Mouse (Mus musculus): Measurements from ENCODE around the gene Fxyd2. TPM values are rescaled to one million over a fixed set of nuclear protein-coding genes. Genes with fewer than 3 reads are reported as not detected.

Gene Fxyd2
- polyA plus RNA-seq, 1 experiment from 2014 or later, result 1.1 TPM

- Histone ChIP-seq H3K9ac (no peak overlapping the region), H3K27ac (replicated peaks) (no peak overlapping the region), H3K4me3 (no peak overlapping the region), H3K4me2 (no peak overlapping the region), H3K36me3 (peaks cover 8% of the 10 kb centered on the region; the same call in 1 of the 2 replicates), H3K4me1 (0 out of 2 replicates have a peak, but pooled peaks cover 2% of the 10 kb centered on the region), H3K27me3 (replicated peaks) (no peaks in the 10 kb centered on the region), H3K9me3 (no peaks in the 10 kb centered on the region)
- 63% methylated on average over 7 of the region's 7 CpGs for WGBS
- no peak for ATAC-seq (ENCODE audit: extremely low read depth, insufficient number of reproducible peaks, low FRiP score, low TSS enrichment)
These were observed 8.2 kb upstream of the Fxyd2 start for GRCm38 (mm10) chr9:45391299-45391698.

GRCm38 (mm10) chr9:45395218-45395617 is 4.3 kb upstream of the Fxyd2 start:
- H3K4me1 ChIP-seq, result no peaks in the 10 kb centered on the region
- H3K4me3 ChIP-seq, result no peak overlapping the region
- no peak overlapping the region for H3K9ac ChIP-seq
- no peak overlapping the region for H3K4me2 ChIP-seq
- 82% methylated on average over 6 of the region's 6 CpGs for WGBS
- no peak for ATAC-seq (ENCODE audit: extremely low read depth, insufficient number of reproducible peaks, low FRiP score, low TSS enrichment)
- H3K27me3 ChIP-seq (replicated peaks), result peaks cover 4% of the 10 kb centered on the region
- no peaks in the 10 kb centered on the region for H3K9me3 ChIP-seq
- no peak overlapping the region for H3K27ac ChIP-seq (replicated peaks)
- peaks cover 8% of the 10 kb centered on the region; the same call in 1 of the 2 replicates for H3K36me3 ChIP-seq

GRCm38 (mm10) chr9:45395796-45396195 is 3.7 kb upstream of the Fxyd2 start:
- Histone ChIP-seq H3K4me3 (no peak overlapping the region), H3K4me2 (no peak overlapping the region), H3K4me1 (no peaks in the 10 kb centered on the region), H3K9ac (no peak overlapping the region), H3K27ac (replicated peaks) (no peak overlapping the region), H3K36me3 (peaks cover 8% of the 10 kb centered on the region; the same call in 1 of the 2 replicates), H3K9me3 (no peaks in the 10 kb centered on the region), H3K27me3 (replicated peaks) (peaks cover 10% of the 10 kb centered on the region)
- 62% methylated on average over 3 of the region's 3 CpGs for WGBS
- ATAC-seq (ENCODE audit: extremely low read depth, insufficient number of reproducible peaks, low FRiP score, low TSS enrichment), result no peak

GRCm38 (mm10) chr9:45398336-45398735 is 1.1 kb upstream of the Fxyd2 start:
- H3K27me3 ChIP-seq (replicated peaks), result peaks cover 35% of the 10 kb centered on the region
- no peak overlapping the region for H3K4me2 ChIP-seq
- H3K4me3 ChIP-seq, result no peak overlapping the region
- no peak overlapping the region for H3K9ac ChIP-seq
- ATAC-seq (ENCODE audit: extremely low read depth, insufficient number of reproducible peaks, low FRiP score, low TSS enrichment), result no peak
- 65% methylated on average over 1 of the region's 1 CpGs for WGBS
- no peak overlapping the region for H3K27ac ChIP-seq (replicated peaks)
- no peaks in the 10 kb centered on the region for H3K4me1 ChIP-seq
- H3K36me3 ChIP-seq, result peaks cover 3% of the 10 kb centered on the region; the same call in 1 of the 2 replicates
- H3K9me3 ChIP-seq, result no peaks in the 10 kb centered on the region

GRCm38 (mm10) chr9:45401851-45402250 is 2.4 kb downstream of the Fxyd2 start:
- Histone ChIP-seq H3K4me1 (no peaks in the 10 kb centered on the region), H3K27ac (replicated peaks) (no peak overlapping the region), H3K27me3 (replicated peaks) (peaks cover 56% of the 10 kb centered on the region), H3K36me3 (no peaks in the 10 kb centered on the region), H3K4me3 (no peak overlapping the region), H3K9me3 (no peaks in the 10 kb centered on the region), H3K9ac (no peak overlapping the region), H3K4me2 (no peak overlapping the region)
- ATAC-seq (ENCODE audit: extremely low read depth, insufficient number of reproducible peaks, low FRiP score, low TSS enrichment), result no peak
- WGBS, result 45% methylated on average over 4 of the region's 4 CpGs

GRCm38 (mm10) chr9:45402957-45403356 is 3.5 kb downstream of the Fxyd2 start:
- H3K4me2 ChIP-seq, result no peak overlapping the region
- no peak overlapping the region for H3K9ac ChIP-seq
- no peak for ATAC-seq (ENCODE audit: extremely low read depth, insufficient number of reproducible peaks, low FRiP score, low TSS enrichment)
- peaks cover 67% of the 10 kb centered on the region for H3K27me3 ChIP-seq (replicated peaks)
- H3K9me3 ChIP-seq, result no peaks in the 10 kb centered on the region
- H3K4me3 ChIP-seq, result no peak overlapping the region
- peaks cover 2% of the 10 kb centered on the region; the same call in 1 of the 2 replicates for H3K4me1 ChIP-seq
- H3K36me3 ChIP-seq, result no peaks in the 10 kb centered on the region
- 37% methylated on average over 2 of the region's 2 CpGs for WGBS
- H3K27ac ChIP-seq (replicated peaks), result no peak overlapping the region

- H3K27ac ChIP-seq (replicated peaks), result no peak overlapping the region
- ATAC-seq (ENCODE audit: extremely low read depth, insufficient number of reproducible peaks, low FRiP score, low TSS enrichment), result no peak
- H3K9ac ChIP-seq, result no peak overlapping the region
- 40% methylated on average over 5 of the region's 5 CpGs for WGBS
- H3K4me3 ChIP-seq, result no peak overlapping the region
- peaks cover 80% of the 10 kb centered on the region for H3K27me3 ChIP-seq (replicated peaks)
- H3K4me1 ChIP-seq, result peaks cover 5% of the 10 kb centered on the region; the same call in 1 of the 2 replicates
- no peak overlapping the region for H3K4me2 ChIP-seq
- H3K36me3 ChIP-seq, result no peaks in the 10 kb centered on the region
- H3K9me3 ChIP-seq, result no peaks in the 10 kb centered on the region
These were observed 6.2 kb downstream of the Fxyd2 start for GRCm38 (mm10) chr9:45405694-45406093.

GRCm38 (mm10) chr9:45406808-45407207 is 7.3 kb downstream of the Fxyd2 start:
- WGBS, result 62% methylated on average over 3 of the region's 3 CpGs

GRCm38 (mm10) chr9:45407706-45408675 is 8.5 kb downstream of the Fxyd2 start:
- ATAC-seq (ENCODE audit: extremely low read depth, insufficient number of reproducible peaks, low FRiP score, low TSS enrichment), result no peak
- H3K4me1 ChIP-seq, result peaks cover 9% of the 10 kb centered on the region
- H3K4me3 ChIP-seq, result peak overlapping the region; percentile 39
- H3K4me2 ChIP-seq, result peak overlapping the region; percentile 60
- 33% methylated on average over 33 of the region's 33 CpGs for WGBS
- peak overlapping the region; percentile 4; the same call in 1 of the 2 replicates for H3K9ac ChIP-seq
- H3K36me3 ChIP-seq, result no peaks in the 10 kb centered on the region
- peaks cover 67% of the 10 kb centered on the region for H3K27me3 ChIP-seq (replicated peaks)
- H3K27ac ChIP-seq (replicated peaks), result no peak overlapping the region
- H3K9me3 ChIP-seq, result no peaks in the 10 kb centered on the region

More at GRCm38 (mm10) chr9:45406808-45407207, 7.3 kb downstream of the Fxyd2 start:
- no peak overlapping the region for H3K4me2 ChIP-seq
- no peak overlapping the region for H3K4me3 ChIP-seq
- H3K9me3 ChIP-seq, result no peaks in the 10 kb centered on the region
- no peak for ATAC-seq (ENCODE audit: extremely low read depth, insufficient number of reproducible peaks, low FRiP score, low TSS enrichment)
- H3K36me3 ChIP-seq, result no peaks in the 10 kb centered on the region
- no peak overlapping the region for H3K9ac ChIP-seq
- H3K4me1 ChIP-seq, result peaks cover 5% of the 10 kb centered on the region
- H3K27me3 ChIP-seq (replicated peaks), result peaks cover 77% of the 10 kb centered on the region
- H3K27ac ChIP-seq (replicated peaks), result no peak overlapping the region

- Histone ChIP-seq H3K4me1 (peaks cover 9% of the 10 kb centered on the region), H3K27ac (replicated peaks) (no peak overlapping the region), H3K4me2 (no peak overlapping the region), H3K9me3 (no peaks in the 10 kb centered on the region), H3K27me3 (replicated peaks) (peaks cover 54% of the 10 kb centered on the region), H3K36me3 (no peaks in the 10 kb centered on the region), H3K4me3 (no peak overlapping the region), H3K9ac (no peak overlapping the region)
- ATAC-seq (ENCODE audit: extremely low read depth, insufficient number of reproducible peaks, low FRiP score, low TSS enrichment), result no peak
- WGBS, result 53% methylated on average over 5 of the region's 5 CpGs
These were observed 10.7 kb downstream of the Fxyd2 start for GRCm38 (mm10) chr9:45410193-45410592.

- Histone ChIP-seq H3K27me3 (replicated peaks) (peaks cover 54% of the 10 kb centered on the region), H3K4me3 (no peak overlapping the region), H3K36me3 (no peaks in the 10 kb centered on the region), H3K9me3 (no peaks in the 10 kb centered on the region), H3K4me2 (no peak overlapping the region), H3K9ac (no peak overlapping the region), H3K4me1 (peaks cover 9% of the 10 kb centered on the region), H3K27ac (replicated peaks) (no peak overlapping the region)
- WGBS, result 67% methylated on average over 2 of the region's 2 CpGs
- no peak for ATAC-seq (ENCODE audit: extremely low read depth, insufficient number of reproducible peaks, low FRiP score, low TSS enrichment)
These were observed 11.1 kb downstream of the Fxyd2 start for GRCm38 (mm10) chr9:45410614-45411013.

All from heart, embryonic 13.5 days (tissue).